Mouse (Mus musculus) lung, postnatal 25 days (tissue): ENCODE results near the gene Ick.
A peak's percentile ranks its signal among the peaks of the same experiment; 100 is the strongest.

Experiments used
- DNase-seq: peaks from one replicate; pipeline ENCODE4 v3.0.0; 2022; ENCODE audit warnings: low spot score

The Ick gene

GRCm38 (mm10) chr9:78193902-78194597 is 85.1 kb downstream of the Ick start:
- DNase-seq = peak; percentile 75

- no peak for DNase-seq
These were observed 86.0 kb downstream of the Ick start for GRCm38 (mm10) chr9:78195034-78195433.

- DNase-seq = no peak
These were observed 88.8 kb downstream of the Ick start for GRCm38 (mm10) chr9:78197801-78198200.

GRCm38 (mm10) chr9:78204194-78204593 is 95.2 kb downstream of the Ick start:
- peak; percentile 66 for DNase-seq

- DNase-seq = no peak
These were observed 100.0 kb downstream of the Ick start for GRCm38 (mm10) chr9:78208956-78209355.

- DNase-seq = no peak
These were observed 101.1 kb downstream of the Ick start for GRCm38 (mm10) chr9:78210079-78210478.

- no peak for DNase-seq
These were observed 101.8 kb downstream of the Ick start for GRCm38 (mm10) chr9:78210821-78211220.

- DNase-seq = no peak
These were observed 102.5 kb downstream of the Ick start for GRCm38 (mm10) chr9:78211521-78211920.

- peak; percentile 87 for DNase-seq
These were observed 103.5 kb downstream of the Ick start for GRCm38 (mm10) chr9:78212341-78213049.

- no peak for DNase-seq
These were observed 108.1 kb downstream of the Ick start for GRCm38 (mm10) chr9:78217074-78217473.
